Mouse (Mus musculus): ENCODE measurements at regions not wholly inside any gene's neighbourhood (a gene's known extent, or its start where the extent isn't known, plus 50 kb on each side); places are given as distances from the start of the nearest gene placed in this dataset.

DNA sequence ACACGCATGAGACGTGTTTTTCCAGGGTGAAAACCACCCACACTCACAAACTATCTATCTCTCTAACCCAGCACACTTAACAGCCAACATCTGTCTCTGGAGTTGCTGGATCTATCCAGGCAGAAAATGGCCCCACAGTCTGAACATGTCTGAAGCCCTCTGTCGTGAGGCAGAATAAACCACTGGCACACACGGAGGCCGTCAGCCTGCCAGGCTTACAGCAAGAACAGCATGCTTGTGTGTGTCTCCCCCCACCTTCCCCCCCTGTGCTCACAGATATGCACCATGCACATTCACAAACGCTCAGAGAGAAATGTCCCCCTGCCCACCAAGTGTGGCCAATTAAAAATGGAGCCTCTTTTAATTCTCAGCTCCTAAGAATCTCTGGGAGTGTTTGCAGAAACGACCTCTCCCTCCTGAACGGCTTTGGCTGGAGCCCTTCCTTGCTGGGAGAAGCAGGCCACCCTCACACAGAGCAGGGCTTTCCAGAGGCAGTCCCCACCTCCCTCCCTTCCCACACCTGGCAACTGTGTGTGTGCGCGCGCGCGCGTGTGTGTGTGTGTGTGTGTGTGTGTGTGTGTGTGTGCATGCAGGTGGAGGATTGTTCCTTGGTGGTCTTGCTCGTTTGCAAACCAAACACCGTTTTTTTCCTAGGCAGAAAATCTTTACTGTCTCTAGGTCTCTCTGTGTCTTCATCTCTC is 88.7 kb downstream of the Edn3 start:
- peak; percentile 20 for DNase-seq

- DNase-seq = no peak
These were observed 90.4 kb downstream of the Edn3 start for GRCm38 (mm10) chr2:174850860-174851259.

- peak; percentile 69 for DNase-seq
These were observed 91.3 kb downstream of the Edn3 start for GRCm38 (mm10) chr2:174851525-174852330.

DNA sequence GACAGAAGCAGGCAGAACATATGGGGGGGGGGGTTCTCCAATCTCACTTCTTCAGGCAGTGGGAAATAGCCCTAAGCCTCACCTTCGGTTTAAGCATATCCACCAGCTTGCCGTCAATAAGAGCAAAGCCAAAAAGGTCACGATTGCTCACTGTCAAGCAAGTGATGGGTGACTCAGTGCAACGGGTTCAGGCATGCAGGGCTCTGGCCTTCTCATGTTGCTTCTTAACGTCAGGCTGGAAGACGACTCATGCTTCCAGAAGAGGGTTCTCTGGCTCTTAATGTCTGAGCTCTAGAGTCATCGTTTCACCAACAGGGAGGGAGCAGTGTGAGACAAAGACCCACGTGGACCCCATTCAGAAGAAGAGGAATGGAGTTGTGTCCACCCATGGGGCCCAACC is 93.4 kb downstream of the Edn3 start:
- DNase-seq = no peak

DNA sequence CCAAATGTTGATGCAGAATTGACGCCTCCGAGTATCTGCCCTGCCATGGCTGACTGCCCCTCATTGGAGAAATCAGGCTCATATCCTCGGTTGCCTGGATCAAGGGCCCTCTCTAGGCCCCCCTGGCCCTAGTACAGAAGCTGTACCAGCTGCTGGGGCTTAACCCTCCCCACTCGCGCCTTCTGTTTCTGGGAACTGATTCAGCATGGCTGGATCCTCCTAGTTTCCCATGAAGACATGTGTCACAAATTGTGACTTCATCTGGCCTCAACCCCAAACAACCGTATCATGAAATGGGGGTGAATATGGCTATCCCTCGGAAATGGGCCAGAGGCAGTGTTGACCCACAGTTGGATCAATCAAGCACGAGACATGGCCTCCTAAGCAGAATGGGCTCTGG is 95.1 kb downstream of the Edn3 start:
- DNase-seq = no peak

- no peak for DNase-seq
These were observed 95.7 kb downstream of the Edn3 start for GRCm38 (mm10) chr2:174856135-174856534.

- peak; percentile 49 for DNase-seq
These were observed 97.8 kb downstream of the Edn3 start for GRCm38 (mm10) chr2:174858011-174858834.

DNA sequence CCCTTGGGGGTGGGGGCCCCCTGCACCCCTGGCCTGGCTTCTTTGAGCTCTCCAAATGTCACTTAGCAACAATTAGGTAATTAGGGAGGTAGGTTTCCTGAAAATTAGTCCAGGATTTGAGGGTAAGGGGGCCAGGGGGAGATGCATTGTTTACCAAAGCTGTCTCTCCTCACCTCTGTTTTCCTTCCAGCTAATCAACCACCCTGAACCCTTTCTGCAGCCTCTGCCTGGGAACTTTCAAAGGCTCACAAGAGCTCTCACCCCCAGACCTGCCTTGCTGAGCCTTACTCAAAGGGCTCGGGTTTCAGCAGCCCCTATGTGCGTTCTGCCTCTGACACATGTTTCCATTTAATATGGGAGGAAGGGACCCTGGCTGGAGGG is 98.4 kb downstream of the Edn3 start:
- DNase-seq = peak; percentile 16

- no peak for DNase-seq
These were observed 99.1 kb downstream of the Edn3 start for GRCm38 (mm10) chr2:174859533-174859932.

GRCm38 (mm10) chr2:174864657-174865056 is 104.2 kb downstream of the Edn3 start:
- DNase-seq = no peak

GRCm38 (mm10) chr2:174866546-174866945 is 106.1 kb downstream of the Edn3 start:
- no peak for DNase-seq

GRCm38 (mm10) chr2:174867397-174867796 is 107.0 kb downstream of the Edn3 start:
- DNase-seq = no peak

DNA sequence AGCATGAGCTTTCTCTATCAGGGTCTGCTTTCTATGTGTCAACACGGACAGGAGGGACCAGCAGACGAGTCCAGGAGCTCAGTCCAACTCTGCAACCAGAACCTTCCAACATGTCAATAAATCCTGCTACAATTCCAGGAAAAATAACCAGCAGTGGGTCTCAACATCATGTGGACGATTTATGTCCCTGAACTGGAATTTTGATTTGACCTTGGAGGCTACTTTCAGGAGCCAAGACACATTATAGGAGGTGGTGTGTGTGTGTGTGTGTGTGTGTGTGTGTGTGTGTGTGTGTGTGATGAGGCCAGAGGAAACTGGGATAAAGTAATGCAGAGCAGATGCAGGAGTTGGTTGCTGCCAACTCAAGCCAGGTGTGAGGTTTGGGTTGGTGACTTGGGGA is 107.8 kb downstream of the Edn3 start:
- DNase-seq = no peak

- DNase-seq = no peak
These were observed 108.4 kb downstream of the Edn3 start for GRCm38 (mm10) chr2:174868743-174869369.

DNA sequence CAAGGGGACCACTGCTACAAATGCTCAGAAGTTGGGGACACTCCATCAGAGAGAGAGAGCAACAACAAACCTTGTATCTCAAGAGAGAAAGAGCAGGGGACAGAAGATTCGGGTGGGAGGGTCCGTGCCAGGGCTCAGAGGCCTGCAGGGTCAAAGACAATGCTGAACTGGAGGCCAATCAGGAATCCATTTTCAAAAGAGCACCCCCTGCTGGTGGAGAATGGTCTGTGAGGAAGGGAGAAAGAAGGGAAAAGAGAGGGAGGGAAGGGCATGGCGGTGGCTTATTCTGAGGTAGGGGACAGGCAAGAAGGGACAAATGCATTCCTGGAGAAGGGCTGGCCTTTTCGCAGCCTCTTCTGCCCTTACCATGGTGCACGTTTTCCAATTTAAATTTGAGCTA is 109.9 kb downstream of the Edn3 start:
- DNase-seq = no peak

DNA sequence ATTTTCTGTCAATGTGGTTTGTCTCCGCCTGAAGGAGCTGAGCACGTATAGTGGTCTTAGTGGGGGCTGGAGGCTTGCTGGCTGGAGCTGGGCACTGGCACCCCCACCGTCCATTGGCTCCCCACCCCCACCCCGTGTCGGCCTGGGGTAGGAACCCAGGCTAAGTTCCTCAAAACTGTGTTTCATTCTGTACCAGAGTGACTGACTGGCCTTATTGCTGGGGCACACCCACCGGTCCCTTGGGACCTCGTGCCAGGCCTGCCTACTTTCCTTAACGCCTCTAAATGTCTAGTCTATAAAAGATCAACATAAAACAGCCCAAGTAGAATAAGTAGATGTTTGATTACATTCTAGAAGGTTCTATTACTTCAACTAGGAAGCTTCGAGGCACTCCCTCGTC is 110.8 kb downstream of the Edn3 start:
- no peak for DNase-seq

DNA sequence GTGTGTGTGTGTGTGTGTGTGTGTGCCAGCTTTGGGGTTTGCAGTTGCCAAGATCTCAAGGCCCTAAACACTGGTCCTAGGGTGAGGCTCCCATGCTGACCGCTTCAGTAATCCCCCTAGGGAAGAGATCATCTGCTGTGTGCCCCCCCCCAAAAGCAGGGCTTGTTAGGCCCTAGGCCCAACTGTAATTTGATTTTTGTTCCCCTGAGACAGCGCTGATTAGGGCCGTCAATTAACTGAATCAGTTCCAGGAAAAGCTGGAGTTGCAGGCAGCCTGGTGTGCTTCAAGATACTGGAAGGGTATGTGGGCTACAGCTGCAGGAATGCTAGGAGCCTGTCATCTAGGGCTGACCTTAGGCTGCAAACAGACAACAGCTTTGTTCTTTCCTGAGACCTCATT is 111.4 kb downstream of the Edn3 start:
- DNase-seq = no peak

DNA sequence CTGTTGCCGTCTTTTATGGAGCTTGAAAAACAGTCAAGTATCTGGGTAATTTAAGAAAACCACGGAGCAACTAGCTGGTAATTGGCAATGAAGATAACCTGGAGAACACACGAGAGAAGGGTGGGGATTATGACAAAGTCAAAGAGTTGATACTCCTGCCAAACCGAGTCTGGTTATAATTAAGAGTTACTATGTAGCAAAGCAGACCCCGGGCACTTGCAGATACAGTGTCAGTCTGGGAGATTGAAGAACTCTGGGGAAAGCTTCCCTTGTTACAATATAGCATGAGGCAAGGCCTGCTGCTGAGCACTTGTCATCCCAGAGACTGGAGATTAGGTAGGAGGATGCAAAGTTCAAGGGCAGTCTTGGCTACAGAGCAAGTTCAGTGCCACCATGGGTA is 116.5 kb downstream of the Edn3 start:
- DNase-seq = no peak

GRCm38 (mm10) chr2:174878979-174879378 is 118.6 kb downstream of the Edn3 start:
- DNase-seq = no peak

GRCm38 (mm10) chr2:174880659-174881058 is 120.2 kb downstream of the Edn3 start:
- DNase-seq = no peak

- DNase-seq = no peak
These were observed 124.1 kb downstream of the Edn3 start for GRCm38 (mm10) chr2:174884232-174885225.

GRCm38 (mm10) chr2:174892658-174893057 is 117.4 kb upstream of the Gm14444 start:
- DNase-seq = no peak
